Mouse (Mus musculus) adrenal gland (tissue): Measurements from ENCODE around the gene Fam229b.

Experiments used
- intact Hi-C: fragments of 180-260 bp; cut with DNase I; formaldehyde crosslinking; loops from one replicate; pipeline ENCODE4 v1.15.1; 2025
- long read RNA-seq, 2 experiments: library from polyadenylated mRNA; unstranded; transcript quantifications; one replicate each; pipeline ENCODE4 v2.0.0; 2020; ENCODE audit warnings: borderline replicate concordance in 1 of 2; ENCODE audit not compliant: insufficient replicate concordance in 1 of 2

The Fam229b gene
- long read RNA-seq, experiment 1, partial matches to known transcripts, result 0 of 3 reads
- long read RNA-seq, experiment 1, other reads (novel, unspliced or antisense), result 1 of 3 reads
- long read RNA-seq, experiment 2, partial matches to known transcripts, result 1 of 5 reads
- long read RNA-seq, experiment 2, other reads (novel, unspliced or antisense), result 2 of 5 reads

DNA sequence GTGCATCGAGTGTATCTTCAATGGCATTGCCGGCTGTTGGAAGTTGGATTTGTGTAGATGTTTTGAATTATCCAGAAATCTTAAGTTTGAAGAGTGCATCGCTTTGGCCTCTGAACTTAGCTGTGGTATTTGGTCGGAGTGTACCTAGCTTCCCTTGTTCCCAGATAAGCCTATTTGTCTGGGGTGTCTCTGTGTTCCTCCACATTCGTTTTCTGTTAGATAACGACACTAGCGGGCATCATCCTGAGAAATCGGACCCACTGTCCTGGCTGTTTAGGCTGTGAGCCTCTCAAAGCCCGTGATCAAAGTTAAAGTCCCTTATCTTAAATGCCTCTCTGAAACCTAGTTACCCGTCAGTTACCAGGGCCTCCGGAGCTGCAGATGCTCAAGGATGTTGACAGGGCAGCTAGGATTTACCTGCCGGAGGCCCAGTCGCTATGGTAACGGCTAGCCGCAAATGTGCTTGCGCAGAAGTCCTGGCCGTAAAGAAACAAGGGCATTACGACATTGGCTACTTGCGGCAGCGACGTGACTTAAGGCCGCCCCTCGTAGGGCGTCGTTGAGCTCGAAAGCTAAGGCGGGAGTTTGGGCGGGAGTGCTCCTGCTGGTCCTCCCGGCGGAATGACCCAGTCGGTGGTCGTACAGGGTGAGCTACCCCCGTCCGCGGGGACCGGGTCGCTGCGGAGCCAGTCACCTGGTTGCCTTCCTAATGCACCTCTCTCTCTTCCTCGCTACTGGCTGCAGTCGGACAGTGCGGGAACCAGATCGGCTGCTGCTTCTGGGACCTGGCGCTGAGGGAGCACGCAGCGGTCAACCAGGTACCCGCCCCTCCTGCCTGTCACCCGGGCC is at the start of gene Fam229b, which contains the start of gene Tube1:
Gene Fam229b (minus strand): TSS at position 453 of the 849 bp plus-strand sequence.
Gene Tube1 (plus strand): TSS at position 515 of the 849 bp plus-strand sequence.
- intact Hi-C loops, result no loop called here

DNA sequence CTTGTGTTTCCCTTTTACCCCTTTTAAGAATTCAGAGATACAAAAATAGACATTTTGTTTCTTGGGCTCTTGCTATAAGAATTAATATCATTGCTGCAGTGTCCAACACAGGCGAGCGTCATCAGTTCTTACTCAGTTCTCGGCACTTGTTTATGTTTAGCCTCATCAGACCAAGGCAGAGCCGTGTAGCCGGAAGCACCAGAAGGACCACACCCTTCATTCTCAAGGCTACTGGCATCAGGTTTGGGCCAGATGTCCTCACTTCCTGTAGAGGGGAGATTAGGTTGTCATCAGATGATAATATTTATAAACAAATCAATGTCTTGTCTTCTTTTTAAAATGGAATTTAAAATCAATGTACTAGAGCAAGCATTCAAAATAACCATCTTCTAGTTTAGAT is 43.3 kb upstream of the Fam229b start:
- intact Hi-C loops, result loop anchor here (10.0 kb wide), 1 partner anchor 268 kb away; no protein-coding TSS in a partner anchor

DNA sequence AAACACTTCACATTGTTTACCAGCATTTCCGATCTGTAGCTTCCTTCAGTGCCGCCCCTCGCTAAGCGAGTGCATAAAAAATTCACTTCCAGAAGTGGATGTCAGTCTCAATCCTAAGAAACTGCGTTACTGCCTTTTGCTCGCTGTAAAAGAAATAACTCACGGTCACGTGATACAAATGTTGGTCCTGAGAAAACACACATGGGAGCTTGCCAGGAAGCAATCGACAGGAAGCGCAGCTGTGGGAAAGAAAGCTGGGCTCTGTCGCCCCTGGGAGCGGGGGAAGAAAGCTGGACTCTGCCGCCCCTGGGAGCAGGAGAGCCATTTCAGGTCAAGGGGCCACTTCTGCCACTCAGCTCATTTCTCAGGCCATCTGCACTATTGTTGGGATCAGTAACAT is 39.4 kb upstream of the Fam229b start:
- intact Hi-C loops, result loop anchor here (10.0 kb wide), 1 partner anchor 272 kb away; no protein-coding TSS in a partner anchor

DNA sequence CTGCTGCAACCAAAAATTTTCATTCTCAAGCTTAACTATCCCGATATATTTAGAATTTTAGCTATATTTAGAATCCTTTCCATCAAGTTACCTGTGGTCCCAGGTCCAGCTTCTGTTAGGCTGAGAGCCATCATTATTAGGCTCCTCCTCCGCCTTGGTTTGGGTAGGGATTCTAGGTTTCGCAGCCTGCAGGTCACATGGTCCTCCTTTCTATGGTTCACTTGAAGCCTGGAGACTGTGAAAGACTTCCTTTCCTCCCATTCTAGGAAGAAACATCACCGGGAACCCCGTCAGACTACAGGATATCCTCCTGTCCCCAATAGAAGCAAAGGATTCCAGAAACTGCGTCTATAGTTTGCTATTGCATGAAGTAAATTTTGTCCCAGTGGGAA is 38.8 kb upstream of the Fam229b start:
- intact Hi-C loops, result loop anchor here (10.0 kb wide), 1 partner anchor 272 kb away; no protein-coding TSS in a partner anchor

DNA sequence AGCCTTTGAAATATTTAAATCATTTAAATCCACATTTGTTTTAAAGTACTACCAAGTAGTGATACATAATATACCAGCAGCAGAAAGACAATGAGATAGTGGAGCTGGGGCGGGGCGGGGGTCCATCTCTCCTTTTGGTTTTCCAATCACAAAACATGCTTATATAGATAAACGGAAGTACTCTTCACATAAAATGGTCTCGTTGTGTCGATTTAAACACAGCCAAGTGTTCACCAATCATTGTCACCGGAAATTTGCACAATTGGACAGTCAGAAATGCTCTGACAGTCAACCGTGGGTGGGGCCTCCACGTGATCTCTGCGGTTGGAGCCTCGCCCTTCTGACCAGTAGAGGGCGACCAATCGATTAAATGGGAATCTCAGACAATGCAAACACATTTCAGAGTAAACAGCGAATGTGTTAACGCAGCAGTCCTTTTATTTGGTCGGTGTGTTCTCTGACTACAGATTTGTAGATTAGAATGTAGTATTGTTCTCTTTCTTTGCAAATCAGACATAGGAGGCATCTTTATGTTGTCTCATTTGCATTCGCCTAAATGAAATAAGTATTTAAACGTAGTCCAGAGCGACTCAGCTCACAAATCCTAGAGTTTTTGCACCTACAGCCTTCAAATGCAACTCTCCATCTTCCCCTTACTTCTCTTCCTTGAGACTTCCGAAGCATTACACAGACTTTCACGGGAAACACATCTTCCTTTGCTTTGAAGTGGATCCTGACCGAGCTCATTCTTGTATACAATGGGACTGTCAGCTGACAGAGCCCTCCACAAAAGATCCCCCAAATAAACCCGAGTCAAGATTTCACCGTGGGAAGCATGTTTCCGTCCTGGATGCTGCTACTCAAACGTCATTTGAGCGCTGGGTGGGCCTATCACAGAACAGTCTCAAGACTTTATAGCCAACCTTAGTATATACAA is 38.2 kb upstream of the Fam229b start:
- intact Hi-C loops, result loop anchor here (1.0 to 10.0 kb wide), 3 partner anchors 73 to 348 kb away; no protein-coding TSS in a partner anchor

DNA sequence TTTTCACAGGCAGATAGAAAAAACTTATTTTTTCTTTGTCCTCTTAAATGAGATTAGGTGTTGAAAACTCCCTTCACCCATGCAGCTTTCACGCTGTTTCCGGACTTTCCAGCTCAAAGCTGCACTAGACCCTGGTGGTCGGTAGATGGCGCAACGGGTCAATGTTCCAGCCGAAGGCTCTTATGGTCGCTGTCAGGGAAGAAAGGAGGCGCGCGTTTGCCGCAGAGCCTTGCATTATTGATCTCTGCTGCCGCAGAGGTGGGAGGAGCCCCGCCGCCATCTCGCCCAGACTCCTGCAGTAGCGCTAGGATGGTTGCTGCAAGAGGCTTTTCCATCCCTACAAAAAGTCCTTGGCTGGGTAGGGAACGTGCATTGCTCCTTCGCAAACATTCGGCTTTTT is 37.4 kb upstream of the Fam229b start:
- intact Hi-C loops, result loop anchor here (1.0 to 10.0 kb wide), 3 partner anchors 74 to 349 kb away; no protein-coding TSS in a partner anchor

DNA sequence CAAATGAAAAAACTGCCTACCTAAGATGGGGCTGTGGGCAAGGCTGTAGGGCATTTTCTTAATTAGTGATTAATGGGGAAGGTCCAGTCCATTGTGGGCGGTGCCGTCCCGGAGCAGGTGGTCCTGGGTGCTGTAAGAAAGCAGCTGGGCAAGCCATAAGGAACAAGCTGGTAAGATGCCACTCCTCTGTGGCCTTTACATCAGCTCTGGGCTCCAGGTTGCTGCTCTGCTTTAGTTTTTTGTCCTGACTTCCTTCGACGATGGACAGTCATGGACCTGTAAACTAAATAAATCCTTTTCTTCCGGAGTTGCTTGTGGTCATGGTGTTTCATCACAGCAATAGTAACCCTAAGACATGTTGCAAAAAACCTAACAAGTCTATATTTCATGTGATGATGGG is 37.0 kb upstream of the Fam229b start:
- intact Hi-C loops, result loop anchor here (1.0 to 10.0 kb wide), 3 partner anchors 74 to 350 kb away; no protein-coding TSS in a partner anchor

DNA sequence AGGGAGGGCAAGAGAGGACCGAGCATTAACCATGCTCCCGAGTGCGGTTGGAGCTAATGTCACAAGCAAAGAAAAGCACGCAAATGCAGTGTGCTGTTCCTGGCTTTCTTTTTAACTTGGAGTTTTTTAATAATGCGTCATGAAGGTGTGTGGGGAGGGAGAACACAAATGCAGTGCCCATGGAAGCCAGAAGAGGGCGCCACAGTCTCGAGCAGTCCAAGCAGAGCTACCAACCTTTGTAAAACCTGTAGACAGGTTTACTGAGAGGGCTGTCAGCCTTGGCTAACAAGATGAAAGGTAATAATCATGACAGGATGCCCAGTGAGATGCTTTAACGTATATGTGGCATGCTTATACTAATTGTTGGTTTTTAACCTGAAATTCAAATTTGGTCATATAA is 36.5 kb upstream of the Fam229b start:
- intact Hi-C loops, result loop anchor here (2.0 to 10.0 kb wide), 2 partner anchors 75 to 275 kb away; no protein-coding TSS in a partner anchor

DNA sequence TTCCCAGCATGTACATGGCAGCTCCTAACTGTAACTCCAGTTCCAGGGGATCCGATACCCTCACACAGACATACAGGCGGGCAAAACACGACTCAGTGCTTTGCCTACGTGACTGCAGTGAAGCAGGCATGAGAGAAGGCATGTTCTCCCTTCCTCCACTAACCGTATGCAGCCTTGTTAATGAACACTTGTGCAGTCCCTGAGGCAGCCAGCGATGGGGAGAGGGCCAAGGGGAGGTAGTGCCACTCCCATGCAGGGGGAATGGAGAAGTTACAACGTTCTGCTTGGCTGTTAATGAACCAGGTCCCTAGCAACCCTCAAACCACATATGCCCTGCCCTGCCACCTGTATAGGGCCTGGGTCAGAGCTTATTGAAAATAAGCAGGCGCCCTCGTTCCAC is 35.9 kb upstream of the Fam229b start:
- intact Hi-C loops, result loop anchor here (2.0 to 10.0 kb wide), 3 partner anchors 75 to 455 kb away; no protein-coding TSS in a partner anchor

DNA sequence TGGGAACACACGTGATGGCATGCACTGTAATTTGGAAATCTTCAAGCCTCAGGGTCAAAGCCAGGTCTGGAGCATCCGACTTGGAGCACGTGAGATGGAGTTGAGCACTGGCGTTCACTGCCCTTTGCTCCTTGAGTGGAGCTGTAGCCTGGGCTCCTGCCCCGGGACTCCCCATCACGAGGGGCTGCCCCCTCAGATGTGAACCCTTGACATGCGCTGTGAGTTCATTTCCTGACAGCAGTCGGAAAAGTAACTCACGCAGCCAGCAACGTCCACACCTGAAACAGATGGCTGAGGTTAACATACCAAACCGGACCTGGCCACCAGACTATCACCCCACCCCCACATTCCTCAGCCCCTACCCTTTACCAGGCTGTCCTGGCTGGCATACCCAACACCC is 33.9 kb upstream of the Fam229b start:
- intact Hi-C loops, result loop anchor here (10.0 kb wide), 1 partner anchor 457 kb away; no protein-coding TSS in a partner anchor

DNA sequence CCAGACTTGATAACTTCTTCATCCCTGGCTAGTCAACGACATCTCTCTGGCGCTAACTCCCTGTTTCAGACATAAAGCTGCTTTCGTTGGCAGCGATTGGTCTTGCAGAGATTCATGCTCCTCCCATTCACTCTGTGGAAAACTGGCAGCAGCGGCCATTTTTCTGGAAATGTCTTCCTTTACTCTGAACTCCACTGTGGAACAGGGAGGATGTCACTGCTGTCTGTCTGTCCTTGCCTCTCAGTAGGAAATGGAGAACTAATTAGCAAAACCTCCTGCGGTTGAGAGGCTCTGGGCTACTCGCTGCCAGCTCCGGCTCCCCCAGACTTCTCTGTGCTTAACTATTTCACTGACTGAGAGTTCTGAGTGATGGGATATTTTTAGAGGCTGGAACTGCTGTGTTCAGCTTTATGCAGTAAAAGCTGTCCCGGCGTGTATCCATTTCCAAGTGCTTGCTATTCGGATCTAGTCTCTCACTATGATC is 32.0 kb upstream of the Fam229b start:
- intact Hi-C loops, result loop anchor here (10.0 kb wide), 1 partner anchor 459 kb away; no protein-coding TSS in a partner anchor

DNA sequence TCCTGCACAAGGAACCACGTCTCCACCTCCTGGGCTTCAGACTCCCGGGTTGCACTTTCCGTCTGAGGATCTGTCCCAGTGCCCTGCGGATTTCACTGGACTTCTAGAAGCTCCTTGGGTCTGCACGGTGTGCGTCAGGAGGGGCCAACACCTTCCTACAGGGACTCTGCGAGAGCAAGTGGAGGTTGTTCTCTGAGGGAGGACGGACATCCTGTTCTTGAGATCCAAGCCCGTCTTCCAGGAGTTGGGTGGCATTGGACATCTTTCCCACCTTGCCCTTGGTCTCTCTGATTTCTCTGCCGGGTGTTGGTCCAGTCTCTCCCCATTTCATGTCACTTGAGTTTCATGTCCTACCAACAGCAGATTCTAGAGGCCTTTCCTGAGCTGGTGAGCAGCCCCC is 30.0 kb upstream of the Fam229b start, which contains the start of gene Ccn6:
Gene Ccn6 (minus strand): TSS at position 101 of the 400 bp plus-strand sequence.
- intact Hi-C loops, result loop anchor here (10.0 kb wide), 1 partner anchor 461 kb away; no protein-coding TSS in a partner anchor

DNA sequence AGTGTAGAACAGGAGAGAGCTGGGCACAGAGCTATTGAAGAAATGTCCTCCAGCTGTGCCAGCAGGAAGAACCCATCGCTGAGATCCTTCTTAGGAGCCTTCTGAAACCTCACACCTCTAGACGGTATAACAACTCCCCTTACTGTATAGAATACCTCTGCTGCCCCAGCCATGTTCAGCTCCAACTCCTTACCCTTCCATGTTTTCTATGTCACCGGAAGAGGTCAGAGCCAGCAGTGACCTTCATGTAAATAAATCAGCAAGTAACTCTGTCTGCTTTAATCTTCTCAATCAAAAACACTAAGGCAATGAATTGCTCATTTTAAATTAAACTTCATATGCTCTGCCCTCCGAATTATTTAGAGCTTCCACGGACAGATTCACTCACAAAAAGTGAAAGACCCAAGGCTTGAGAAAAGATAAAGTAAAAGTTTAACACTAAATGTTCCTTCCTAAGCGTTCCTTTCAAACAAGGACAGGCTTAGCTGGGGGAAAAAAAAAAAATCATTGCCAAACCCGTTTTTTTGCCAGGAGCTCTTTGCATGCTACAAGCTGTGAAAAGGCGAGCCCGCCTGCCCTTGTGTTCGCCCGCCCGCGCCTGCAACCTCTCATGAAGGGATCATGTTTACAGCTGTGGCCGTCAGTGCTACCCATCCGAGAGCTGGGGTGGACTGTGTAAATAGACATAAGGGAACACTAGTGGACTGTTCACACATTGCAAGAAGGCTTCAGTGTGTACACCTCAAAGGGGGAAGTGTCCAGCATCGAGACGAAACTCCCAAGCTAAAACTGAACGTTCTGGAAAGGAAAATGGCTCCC is 29.2 kb upstream of the Fam229b start:
- intact Hi-C loops, result loop anchor here (10.0 kb wide), 1 partner anchor 462 kb away; no protein-coding TSS in a partner anchor

DNA sequence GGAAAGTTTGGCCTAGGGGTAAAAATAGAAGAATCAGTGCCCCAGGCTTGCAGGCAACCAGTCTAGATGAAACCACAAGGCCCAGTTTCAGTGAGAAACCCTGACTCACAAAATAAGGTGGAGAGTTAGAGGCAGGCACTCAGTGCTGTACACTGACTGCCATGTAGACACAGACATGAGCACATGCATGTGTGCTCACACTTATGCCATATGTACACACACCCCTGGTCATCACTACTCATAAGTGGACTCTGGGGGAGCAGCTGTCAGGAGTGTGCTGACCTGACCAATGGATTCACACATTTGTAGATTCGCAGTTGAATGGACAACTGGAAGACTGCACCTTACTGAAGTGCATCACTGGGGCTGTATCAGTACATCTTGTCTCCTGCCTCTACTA is 27.7 kb upstream of the Fam229b start:
- intact Hi-C loops, result loop anchor here (10.0 kb wide), 1 partner anchor 463 kb away; no protein-coding TSS in a partner anchor

DNA sequence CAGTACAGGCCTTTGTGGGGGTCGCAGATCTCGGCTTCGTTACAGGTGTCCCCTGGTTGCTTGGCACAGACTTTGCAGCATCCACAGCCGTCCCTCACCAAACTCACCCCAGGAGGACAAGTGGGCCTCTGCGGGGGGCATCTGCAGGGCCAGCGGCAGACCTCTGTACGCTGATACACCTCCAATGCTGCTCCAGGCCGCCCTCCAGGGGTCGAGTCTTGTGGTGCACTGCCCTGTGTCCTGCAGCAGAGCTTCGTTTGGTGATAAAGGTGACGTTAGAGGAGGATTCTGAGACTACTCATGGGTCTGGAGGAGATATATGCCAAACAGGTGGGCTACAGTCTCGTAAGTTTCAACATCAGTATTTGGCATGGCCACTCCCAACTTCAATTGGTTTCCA is 24.6 kb upstream of the Fam229b start:
- intact Hi-C loops, result no loop called here

DNA sequence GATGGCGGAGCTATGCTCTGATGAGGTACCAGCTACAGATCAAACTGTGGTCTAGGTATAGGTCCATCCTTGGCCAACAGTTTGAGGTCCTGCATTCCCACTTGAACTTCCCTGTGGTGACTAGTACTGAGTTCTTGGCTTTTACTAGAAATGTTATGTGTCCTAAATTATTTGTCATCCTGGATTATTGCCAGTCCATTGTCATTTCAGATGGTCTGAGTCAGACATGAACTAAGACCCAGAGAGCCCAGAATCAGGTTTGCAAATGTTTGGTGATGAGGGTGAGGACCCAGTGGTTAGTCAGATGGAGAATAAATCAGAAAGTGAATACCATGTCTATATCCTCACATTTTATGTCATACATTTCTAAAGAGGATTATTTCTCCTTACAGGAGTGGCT is 23.6 kb upstream of the Fam229b start:
- intact Hi-C loops, result no loop called here

DNA sequence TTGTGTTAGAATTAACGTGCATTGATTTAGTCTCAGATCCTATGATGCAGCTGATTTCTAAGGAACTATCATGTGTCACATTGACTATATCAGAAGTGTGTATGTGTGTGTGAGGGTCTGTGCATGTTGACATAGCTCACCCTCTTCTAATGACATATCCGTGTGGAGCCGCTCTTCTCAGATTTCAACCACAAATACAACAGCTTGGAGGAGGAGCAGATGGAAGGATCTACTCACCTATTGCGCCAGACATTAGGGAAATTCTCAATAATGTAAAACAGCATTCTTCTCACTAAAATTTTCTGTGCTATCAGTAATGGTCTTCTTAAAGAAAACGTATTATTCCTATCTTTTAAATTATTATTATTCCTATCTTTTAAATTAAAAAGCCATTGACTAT is 23.0 kb upstream of the Fam229b start:
- intact Hi-C loops, result no loop called here

DNA sequence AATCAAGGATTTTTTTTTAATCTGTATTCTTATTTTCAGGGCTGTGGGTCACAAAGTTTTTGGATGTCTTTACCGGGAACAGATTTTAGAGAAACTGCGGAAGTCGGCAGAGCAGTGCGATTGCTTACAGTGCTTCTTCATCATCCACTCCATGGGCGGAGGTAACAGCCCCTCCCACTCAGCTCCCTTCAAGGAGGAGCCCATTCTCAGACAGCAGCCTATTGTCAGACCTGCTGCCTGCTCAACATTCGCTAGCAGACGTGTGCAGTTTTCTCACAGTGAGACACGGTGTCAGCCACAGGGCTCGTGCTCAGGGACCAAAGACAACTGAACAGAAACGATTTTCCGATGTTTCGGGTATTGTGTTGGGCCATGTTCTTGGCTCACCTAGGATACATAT is 8.5 kb upstream of the Fam229b start:
- intact Hi-C loops, result no loop called here

DNA sequence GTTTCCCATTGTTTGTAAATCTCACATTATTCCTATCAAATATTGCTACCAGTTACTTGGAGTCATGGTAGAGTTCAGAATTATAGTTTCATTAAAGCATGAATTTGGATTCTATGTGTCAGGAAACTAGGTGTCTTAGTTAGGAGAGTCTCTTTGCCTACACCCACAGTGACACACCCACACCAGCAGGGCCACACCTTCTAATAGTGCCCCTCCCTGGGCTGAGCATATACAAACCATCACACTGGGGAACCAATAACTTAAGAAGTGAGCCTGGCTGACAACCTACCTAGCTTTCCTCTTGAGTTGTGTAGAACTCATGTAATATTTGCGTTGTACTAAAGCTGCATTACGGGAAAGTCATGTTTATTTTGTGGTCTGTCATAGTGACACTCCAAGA is 7.7 kb upstream of the Fam229b start:
- intact Hi-C loops, result no loop called here

DNA sequence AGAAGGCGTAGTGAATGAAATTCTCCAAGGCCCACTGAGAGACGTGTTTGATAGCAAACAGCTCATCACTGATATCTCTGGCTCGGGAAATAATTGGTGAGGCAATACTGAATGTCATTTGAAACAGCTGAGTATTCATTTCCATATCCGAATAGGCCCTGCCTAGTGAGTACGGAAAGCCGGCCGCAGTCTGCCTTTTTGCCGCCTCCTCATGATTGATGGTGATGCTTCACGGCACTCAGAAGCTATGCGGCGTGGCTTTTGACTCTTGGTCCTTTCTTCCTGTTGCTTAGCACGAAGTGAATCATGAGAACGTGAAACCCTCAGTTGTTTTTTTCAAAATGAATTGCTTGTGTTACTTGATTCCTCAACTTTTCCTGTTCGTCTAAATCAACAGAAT is 7.1 kb upstream of the Fam229b start:
- intact Hi-C loops, result no loop called here
